Mouse (Mus musculus) liver, embryonic 12.5 days (tissue): ENCODE results near the gene Ano2. TPM values are rescaled to one million over a fixed set of nuclear protein-coding genes. Genes with fewer than 3 reads are reported as not detected.

ENCODE experiments used
- ATAC-seq: fragments of 200-750 bp; cut with Nextera tagmentation; 2 replicates; pipeline ENCODE4 v1.8.0; 2017; ENCODE audit warnings: moderate number of reproducible peaks, mild to moderate bottlenecking, moderate library complexity
- H3K27ac ChIP-seq: fragments of 300-500 bp; sonication (generic); 2 replicates; pipeline ENCODE4 v1.5.1; 2016; ENCODE audit warnings: mild to moderate bottlenecking
- H3K27me3 ChIP-seq: fragments of 300-500 bp; sonication (generic); replicated peaks from 2 replicates; pipeline ENCODE4 v1.6.1; 2016; ENCODE audit warnings: mild to moderate bottlenecking, moderate library complexity
- H3K36me3 ChIP-seq: fragments of 300-500 bp; sonication (generic); 2 replicates; pipeline ENCODE4 v1.6.1; 2016; ENCODE audit warnings: mild to moderate bottlenecking, moderate library complexity
- H3K4me1 ChIP-seq: fragments of 300-500 bp; sonication (generic); 2 replicates; pipeline ENCODE4 v1.6.1; 2016
- H3K4me2 ChIP-seq: fragments of 300-500 bp; sonication (generic); 2 replicates; pipeline ENCODE4 v1.6.1; 2016; ENCODE audit warnings: mild to moderate bottlenecking, moderate library complexity
- H3K4me3 ChIP-seq: fragments of 300-500 bp; sonication (generic); 2 replicates; pipeline ENCODE4 v1.5.1; 2016; ENCODE audit warnings: mild to moderate bottlenecking, moderate library complexity
- H3K9ac ChIP-seq: fragments of 300-500 bp; sonication (generic); 2 replicates; pipeline ENCODE4 v1.6.1; 2016; ENCODE audit warnings: mild to moderate bottlenecking, moderate library complexity
- H3K9me3 ChIP-seq: fragments of 300-500 bp; sonication (generic); replicated peaks from 2 replicates; pipeline ENCODE4 v1.6.1; 2016; ENCODE audit warnings: mild to moderate bottlenecking, moderate library complexity
- WGBS: fragments of 180-500 bp; shearing (Covaris S2); methylation state at CpG from one replicate; pipeline ENCODE4 v1.1.7; 2016; ENCODE audit not compliant: insufficient replicate concordance; 5-methylcytosine and 5-hydroxymethylcytosine counted together
- polyA plus RNA-seq: library from polyadenylated mRNA; unstranded; fragments of >200 nt; fragmentation: Nextera tagmentation; extraction: Ambion mirVana; gene quantifications from 2 replicates; pipeline ENCODE4 v1.2.1, GENCODE M21; 2016

The Ano2 gene
- polyA plus RNA-seq = 0.12 and 0.15 TPM in 2 replicates

- ATAC-seq = no peak
Observed at GRCm38 (mm10) chr6:125690057-125690703, at the start of gene Ano2. Ano2 (plus strand) TSS chr6:125690419.

GRCm38 (mm10) chr6:125640486-125640885 lies 49.7 kb upstream of the Ano2 start:
- Histone ChIP-seq H3K36me3 (no peaks in the 10 kb centered on the region), H3K27me3 (no peaks in the 10 kb centered on the region), H3K4me1 (no peaks in the 10 kb centered on the region), H3K9ac (no peak overlapping the region), H3K9me3 (no peaks in the 10 kb centered on the region), H3K27ac (no peak overlapping the region), H3K4me3 (no peak overlapping the region), H3K4me2 (no peak overlapping the region)
- 42% methylated on average over 4 of the region's 4 CpGs for WGBS
- ATAC-seq = no peak

More at GRCm38 (mm10) chr6:125690057-125690703, at the start of gene Ano2:
- peak within 1 kb of the TSS; percentile 9; the same call in 1 of the 2 replicates for H3K4me2 ChIP-seq
- H3K27me3 ChIP-seq = peaks cover 27% of the 10 kb centered on the region
- 7% methylated on average over 20 of the region's 20 CpGs for WGBS
- no peak within 1 kb of the TSS for H3K27ac ChIP-seq
- H3K4me1 ChIP-seq = no peaks in the 10 kb centered on the region
- H3K9me3 ChIP-seq = no peaks in the 10 kb centered on the region
- H3K4me3 ChIP-seq = no peak within 1 kb of the TSS
- no peaks in the 10 kb centered on the region for H3K36me3 ChIP-seq
- H3K9ac ChIP-seq = no peak within 1 kb of the TSS

- no peaks in the 10 kb centered on the region for H3K36me3 ChIP-seq
- H3K9ac ChIP-seq = no peak overlapping the region
- no peak for ATAC-seq
- no peak overlapping the region for H3K4me2 ChIP-seq
- H3K27ac ChIP-seq = no peak overlapping the region
- no peaks in the 10 kb centered on the region for H3K9me3 ChIP-seq
- no peak overlapping the region for H3K4me3 ChIP-seq
- 67% methylated on average over 8 of the region's 8 CpGs for WGBS
- H3K4me1 ChIP-seq = no peaks in the 10 kb centered on the region
- H3K27me3 ChIP-seq = no peaks in the 10 kb centered on the region
Observed at GRCm38 (mm10) chr6:125641146-125641545, 49.1 kb upstream of the Ano2 start.

GRCm38 (mm10) chr6:125648964-125649363 lies 41.3 kb upstream of the Ano2 start:
- Histone ChIP-seq H3K4me2 (no peak overlapping the region), H3K9me3 (no peaks in the 10 kb centered on the region), H3K4me1 (no peaks in the 10 kb centered on the region), H3K27ac (no peak overlapping the region), H3K9ac (no peak overlapping the region), H3K4me3 (no peak overlapping the region), H3K27me3 (no peaks in the 10 kb centered on the region), H3K36me3 (no peaks in the 10 kb centered on the region)
- WGBS = 73% methylated on average over 12 of the region's 12 CpGs
- no peak for ATAC-seq

- ATAC-seq = no peak
- 55% methylated on average over 3 of the region's 3 CpGs for WGBS
- Histone ChIP-seq H3K36me3 (no peaks in the 10 kb centered on the region), H3K27me3 (no peaks in the 10 kb centered on the region), H3K4me2 (no peak overlapping the region), H3K4me1 (no peaks in the 10 kb centered on the region), H3K27ac (no peak overlapping the region), H3K9me3 (no peaks in the 10 kb centered on the region), H3K4me3 (no peak overlapping the region), H3K9ac (no peak overlapping the region)
Observed at GRCm38 (mm10) chr6:125651335-125651734, 38.9 kb upstream of the Ano2 start.

GRCm38 (mm10) chr6:125653416-125653815 lies 36.8 kb upstream of the Ano2 start:
- Histone ChIP-seq H3K36me3 (no peaks in the 10 kb centered on the region), H3K4me1 (no peaks in the 10 kb centered on the region), H3K27ac (no peak overlapping the region), H3K4me2 (no peak overlapping the region), H3K4me3 (no peak overlapping the region), H3K27me3 (no peaks in the 10 kb centered on the region), H3K9me3 (no peaks in the 10 kb centered on the region), H3K9ac (no peak overlapping the region)
- no peak for ATAC-seq
- 47% methylated on average over 1 of the region's 1 CpGs for WGBS

GRCm38 (mm10) chr6:125656921-125657320 lies 33.3 kb upstream of the Ano2 start:
- Histone ChIP-seq H3K9ac (no peak overlapping the region), H3K4me3 (no peak overlapping the region), H3K9me3 (no peaks in the 10 kb centered on the region), H3K27me3 (no peaks in the 10 kb centered on the region), H3K4me2 (no peak overlapping the region), H3K4me1 (no peaks in the 10 kb centered on the region), H3K36me3 (no peaks in the 10 kb centered on the region), H3K27ac (no peak overlapping the region)
- ATAC-seq = no peak
- 71% methylated on average over 13 of the region's 13 CpGs for WGBS

GRCm38 (mm10) chr6:125657966-125658365 lies 32.3 kb upstream of the Ano2 start:
- H3K4me3 ChIP-seq = no peak overlapping the region
- ATAC-seq = no peak
- no peak overlapping the region for H3K27ac ChIP-seq
- no peaks in the 10 kb centered on the region for H3K27me3 ChIP-seq
- no peak overlapping the region for H3K4me2 ChIP-seq
- no peaks in the 10 kb centered on the region for H3K4me1 ChIP-seq
- H3K36me3 ChIP-seq = no peaks in the 10 kb centered on the region
- H3K9ac ChIP-seq = no peak overlapping the region
- WGBS = 67% methylated on average over 5 of the region's 5 CpGs
- H3K9me3 ChIP-seq = no peaks in the 10 kb centered on the region

- ATAC-seq = no peak
- Histone ChIP-seq H3K9me3 (no peaks in the 10 kb centered on the region), H3K4me2 (no peak overlapping the region), H3K27ac (no peak overlapping the region), H3K27me3 (no peaks in the 10 kb centered on the region), H3K4me3 (no peak overlapping the region), H3K36me3 (no peaks in the 10 kb centered on the region), H3K9ac (no peak overlapping the region), H3K4me1 (no peaks in the 10 kb centered on the region)
- 43% methylated on average over 14 of the region's 14 CpGs for WGBS
Observed at GRCm38 (mm10) chr6:125661106-125661877, 28.9 kb upstream of the Ano2 start.

GRCm38 (mm10) chr6:125663906-125664305 lies 26.3 kb upstream of the Ano2 start:
- H3K36me3 ChIP-seq = no peaks in the 10 kb centered on the region
- 63% methylated on average over 2 of the region's 2 CpGs for WGBS
- no peak overlapping the region for H3K27ac ChIP-seq
- H3K4me3 ChIP-seq = no peak overlapping the region
- no peaks in the 10 kb centered on the region for H3K4me1 ChIP-seq
- no peak overlapping the region for H3K4me2 ChIP-seq
- no peak for ATAC-seq
- no peaks in the 10 kb centered on the region for H3K9me3 ChIP-seq
- H3K27me3 ChIP-seq = no peaks in the 10 kb centered on the region
- no peak overlapping the region for H3K9ac ChIP-seq

GRCm38 (mm10) chr6:125671835-125672234 lies 18.4 kb upstream of the Ano2 start:
- H3K9me3 ChIP-seq = no peaks in the 10 kb centered on the region
- H3K27ac ChIP-seq = no peak overlapping the region
- H3K4me2 ChIP-seq = no peak overlapping the region
- no peak overlapping the region for H3K9ac ChIP-seq
- no peaks in the 10 kb centered on the region for H3K27me3 ChIP-seq
- H3K4me1 ChIP-seq = no peaks in the 10 kb centered on the region
- ATAC-seq = no peak
- no peak overlapping the region for H3K4me3 ChIP-seq
- H3K36me3 ChIP-seq = no peaks in the 10 kb centered on the region
- 56% methylated on average over 3 of the region's 3 CpGs for WGBS

GRCm38 (mm10) chr6:125678492-125678891 lies 11.7 kb upstream of the Ano2 start:
- no peak overlapping the region for H3K4me3 ChIP-seq
- H3K27ac ChIP-seq = no peak overlapping the region
- H3K9ac ChIP-seq = no peak overlapping the region
- 54% methylated on average over 1 of the region's 1 CpGs for WGBS
- H3K4me2 ChIP-seq = no peak overlapping the region
- H3K27me3 ChIP-seq = no peaks in the 10 kb centered on the region
- no peak for ATAC-seq
- H3K4me1 ChIP-seq = no peaks in the 10 kb centered on the region
- no peaks in the 10 kb centered on the region for H3K36me3 ChIP-seq
- H3K9me3 ChIP-seq = no peaks in the 10 kb centered on the region
